Mouse (Mus musculus) E14TG2a.4 (cell line): ENCODE data around the gene Slc5a5.
A peak's percentile ranks its signal among the peaks of the same experiment; 100 is the strongest.

Experiments
- H3K27me3 ChIP-seq: 2 replicates; pipeline ENCODE4 v1.6.1; 2014; ENCODE audit warnings: low read length, control low read depth; ENCODE audit not compliant: insufficient read depth
- H3K36me3 ChIP-seq: 2 replicates; pipeline ENCODE4 v1.6.1; 2014; ENCODE audit warnings: low read length, control low read depth; ENCODE audit not compliant: insufficient read depth
- H3K4me1 ChIP-seq: replicated peaks from 2 replicates; pipeline ENCODE4 v1.6.1; 2014; ENCODE audit warnings: low read depth, low read length, control low read depth
- H3K4me3 ChIP-seq: replicated peaks from 2 replicates; pipeline ENCODE4 v1.5.1; 2014; ENCODE audit warnings: mild to moderate bottlenecking, low read length
- H3K9me3 ChIP-seq: 2 replicates; pipeline ENCODE4 v1.6.1; 2014; ENCODE audit warnings: low read length, control low read depth
- CTCF ChIP-seq: conservative IDR thresholded peaks from 2 replicates; pipeline ENCODE4 v1.5.1; 2014; ENCODE audit warnings: low read length
- NANOG ChIP-seq: IDR thresholded peaks from 2 replicates; pipeline ENCODE4 v1.6.1; 2014; ENCODE audit warnings: borderline replicate concordance, low read length, mixed read lengths
- POU5F1 ChIP-seq: IDR thresholded peaks from 2 replicates; pipeline ENCODE4 v1.6.1; 2014; ENCODE audit warnings: low read length, borderline replicate concordance

The Slc5a5 gene

DNA sequence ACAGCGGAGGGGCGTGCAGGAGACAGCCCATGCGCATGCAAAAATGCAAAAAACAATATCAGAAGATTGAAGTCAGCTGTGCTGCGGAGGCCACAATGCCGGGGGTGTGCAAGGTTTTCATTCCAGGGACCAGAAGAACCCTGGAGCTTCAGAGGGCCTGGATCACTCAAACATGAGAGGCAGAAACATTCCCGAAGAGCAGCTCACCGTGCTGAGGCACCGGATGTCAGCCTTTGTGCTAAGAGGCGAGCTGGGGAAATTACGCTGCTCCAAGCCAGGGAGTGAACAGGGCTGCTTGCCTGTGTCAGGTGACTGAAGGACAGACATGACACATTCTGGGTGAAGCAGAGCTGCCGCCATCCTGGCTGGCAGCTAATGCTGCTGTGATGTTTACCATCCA, 12.0 kb downstream of the Slc5a5 start:
- Histone ChIP-seq H3K9me3 (no peaks in the 10 kb centered on the region), H3K4me3 (peak overlapping the region; percentile 61), H3K4me1 (peaks cover 81% of the 10 kb centered on the region), H3K27me3 (no peaks in the 10 kb centered on the region), H3K36me3 (no peaks in the 10 kb centered on the region)
- TF ChIP-seq POU5F1 (no peak), NANOG (no peak), CTCF (no peak)

DNA sequence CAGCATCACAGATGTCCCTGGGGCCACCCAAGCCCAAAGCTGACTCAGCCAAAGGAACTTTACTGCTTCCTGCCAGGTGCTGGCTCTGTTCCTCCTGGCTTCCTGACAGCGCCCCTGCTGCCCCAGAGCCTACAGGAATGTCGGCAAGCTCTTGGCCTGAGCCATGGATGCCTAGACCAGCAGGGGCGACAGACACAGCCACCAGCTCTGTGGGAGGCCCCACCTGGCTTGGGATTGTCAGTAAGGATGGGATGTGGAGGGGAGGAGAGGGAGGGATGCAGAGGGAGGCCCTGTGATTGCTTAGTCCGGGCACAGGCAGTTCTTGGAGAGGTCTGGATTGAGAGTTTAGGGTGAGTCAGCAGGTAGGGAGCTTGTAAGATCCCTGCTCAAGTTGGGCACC, 12.4 kb downstream of the Slc5a5 start:
- no peaks in the 10 kb centered on the region for H3K36me3 ChIP-seq
- H3K4me1 ChIP-seq: peaks cover 81% of the 10 kb centered on the region
- no peaks in the 10 kb centered on the region for H3K9me3 ChIP-seq
- no peaks in the 10 kb centered on the region for H3K27me3 ChIP-seq
- peak overlapping the region; percentile 61 for H3K4me3 ChIP-seq
- TF ChIP-seq POU5F1 (no peak), CTCF (no peak), NANOG (no peak)

DNA sequence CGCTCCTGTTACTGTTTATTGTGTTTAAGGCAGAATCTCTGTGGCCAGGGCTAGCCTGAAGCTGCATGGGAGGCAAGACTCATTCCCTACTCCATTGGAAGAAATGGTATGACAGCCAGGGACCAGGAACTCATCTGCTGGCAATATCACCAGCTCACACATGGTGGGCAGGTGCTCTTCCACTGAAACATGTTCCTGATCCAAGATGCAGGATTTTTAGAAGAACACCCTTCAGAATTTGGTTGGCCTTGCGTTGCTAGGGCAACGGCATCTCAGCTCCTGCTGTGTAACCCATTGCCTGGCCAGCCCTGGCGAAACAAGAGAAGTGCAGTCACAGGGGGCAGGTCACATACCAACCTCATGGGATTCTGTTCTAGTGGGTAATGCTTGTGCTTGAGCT, 13.1 kb downstream of the Slc5a5 start:
- H3K27me3 ChIP-seq: no peaks in the 10 kb centered on the region
- H3K4me1 ChIP-seq: peaks cover 81% of the 10 kb centered on the region
- TF ChIP-seq CTCF: no peak
- no peak for TF ChIP-seq POU5F1
- no peak for TF ChIP-seq NANOG
- H3K4me3 ChIP-seq: 0 out of 2 replicates have a peak overlapping the region, but pooled peaks have one; percentile 61
- H3K9me3 ChIP-seq: no peaks in the 10 kb centered on the region
- no peaks in the 10 kb centered on the region for H3K36me3 ChIP-seq

DNA sequence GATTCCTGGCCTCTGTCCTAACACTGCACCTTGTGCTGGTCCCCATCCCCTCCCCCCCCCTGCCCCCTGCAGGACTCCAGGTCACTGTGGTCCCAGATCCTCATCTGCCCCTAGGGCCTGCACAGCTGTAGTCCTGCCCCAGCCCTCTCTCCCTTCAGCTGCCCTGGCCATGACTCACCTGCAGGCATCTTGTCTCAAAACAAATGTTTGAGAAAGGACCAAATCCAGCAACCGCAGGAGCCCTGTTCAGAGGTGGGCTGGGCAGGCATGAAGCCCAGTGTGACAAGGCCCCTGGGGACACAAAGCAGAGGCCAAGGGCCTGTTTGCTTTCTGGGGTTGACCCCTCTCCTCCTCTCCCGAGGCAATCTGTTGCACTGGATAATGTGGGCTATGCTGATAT, 14.4 kb downstream of the Slc5a5 start:
- Histone ChIP-seq H3K4me3 (no peak overlapping the region), H3K27me3 (no peaks in the 10 kb centered on the region), H3K9me3 (no peaks in the 10 kb centered on the region), H3K36me3 (no peaks in the 10 kb centered on the region), H3K4me1 (peaks cover 76% of the 10 kb centered on the region)
- TF ChIP-seq NANOG: no peak
- no peak for TF ChIP-seq POU5F1
- TF ChIP-seq CTCF: no peak

DNA sequence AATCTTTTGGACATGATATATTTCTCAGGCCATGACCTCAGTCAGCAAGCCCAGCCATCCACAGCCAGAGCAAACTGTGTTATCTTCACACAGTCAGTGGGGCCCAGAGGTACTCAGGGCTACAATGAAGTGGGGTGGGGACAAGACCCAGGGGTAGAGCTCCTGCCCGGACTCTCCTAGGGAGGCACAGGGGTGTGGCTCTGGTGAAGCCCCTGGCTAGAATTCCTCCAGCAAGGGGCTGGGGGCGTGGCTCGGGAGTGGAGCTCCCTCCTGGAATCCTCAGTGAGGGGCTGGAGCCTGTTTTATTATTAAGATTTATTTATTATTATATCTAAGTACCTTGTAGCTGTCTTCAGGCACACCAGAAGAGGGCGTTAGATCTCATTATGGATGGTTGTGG, 16.2 kb downstream of the Slc5a5 start:
- no peak for TF ChIP-seq NANOG
- no peak for TF ChIP-seq POU5F1
- TF ChIP-seq CTCF: no peak

DNA sequence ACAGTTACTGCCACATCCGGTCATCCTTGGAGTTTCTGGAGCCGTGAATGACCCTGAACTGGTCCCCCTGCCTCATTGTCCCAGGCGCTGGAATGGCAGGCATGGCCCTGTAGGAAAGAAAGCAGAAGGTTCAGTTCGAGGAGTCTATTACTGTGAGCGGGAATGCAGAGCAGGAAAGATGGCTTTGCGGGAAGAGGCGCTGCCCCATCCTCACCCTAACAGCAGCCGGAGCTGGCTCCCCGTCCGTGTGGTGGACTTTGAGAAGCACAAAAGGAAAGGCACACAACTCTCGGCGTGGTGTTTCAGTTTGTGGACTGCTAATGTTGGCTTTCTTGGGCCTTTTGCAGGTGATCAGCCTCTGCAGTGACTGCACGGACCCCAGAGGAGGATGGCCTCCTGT, 18.1 kb downstream of the Slc5a5 start:
- Histone ChIP-seq H3K4me1 (peaks cover 85% of the 10 kb centered on the region), H3K4me3 (peak overlapping the region; percentile 95), H3K9me3 (no peaks in the 10 kb centered on the region), H3K27me3 (no peaks in the 10 kb centered on the region), H3K36me3 (peaks cover 11% of the 10 kb centered on the region)
- no peak for TF ChIP-seq POU5F1
- TF ChIP-seq NANOG: no peak
- TF ChIP-seq CTCF: no peak

More for the DNA sequence above, 16.2 kb downstream of the Slc5a5 start:
- Histone ChIP-seq H3K36me3 (peaks cover 3% of the 10 kb centered on the region; the same call in 1 of the 2 replicates), H3K4me3 (no peak overlapping the region), H3K27me3 (no peaks in the 10 kb centered on the region), H3K4me1 (peaks cover 84% of the 10 kb centered on the region), H3K9me3 (no peaks in the 10 kb centered on the region)

DNA sequence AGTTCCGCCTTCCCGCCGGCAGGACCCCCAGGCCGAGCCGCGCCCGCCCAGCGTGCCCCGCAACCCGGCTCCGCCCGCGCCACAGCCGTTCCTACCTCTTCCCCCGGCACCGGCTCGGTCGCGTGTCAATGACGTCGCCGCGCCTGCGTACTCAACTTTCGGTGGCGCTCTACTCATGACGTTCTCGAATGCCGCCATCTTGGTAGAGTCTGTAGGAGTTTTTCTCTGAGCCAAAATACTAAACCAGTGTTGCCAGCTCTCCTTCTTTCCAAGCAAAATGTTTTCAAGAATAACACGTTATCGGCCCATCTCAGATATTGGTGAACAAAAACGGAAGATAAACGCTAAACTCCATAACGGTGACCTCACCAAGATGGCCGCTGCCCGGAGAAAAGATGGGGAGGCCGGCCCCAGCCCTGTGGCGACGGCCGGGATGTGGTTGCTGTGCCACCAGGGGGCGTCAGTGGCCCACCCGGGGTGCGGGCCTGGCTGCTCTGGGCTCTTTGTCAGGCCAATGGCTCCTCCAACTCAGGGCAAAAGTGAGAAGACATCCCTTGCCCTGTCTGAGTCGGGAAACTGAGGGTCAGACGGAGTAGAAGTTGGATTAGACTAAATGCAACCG, 19.1 kb downstream of the Slc5a5 start, which contains the start of gene Ccdc124:
Gene Ccdc124, minus strand, starts transcription at position 572 of the 622 bp plus-strand sequence.
- peaks cover 84% of the 10 kb centered on the region for H3K4me1 ChIP-seq
- no peaks in the 10 kb centered on the region for H3K27me3 ChIP-seq
- H3K36me3 ChIP-seq: peaks cover 11% of the 10 kb centered on the region
- TF ChIP-seq NANOG (no peak), CTCF (no peak; the same call in none of the 2 replicates), POU5F1 (no peak)
- H3K4me3 ChIP-seq: peak within 1 kb of the TSS; percentile 95
- no peaks in the 10 kb centered on the region for H3K9me3 ChIP-seq

DNA sequence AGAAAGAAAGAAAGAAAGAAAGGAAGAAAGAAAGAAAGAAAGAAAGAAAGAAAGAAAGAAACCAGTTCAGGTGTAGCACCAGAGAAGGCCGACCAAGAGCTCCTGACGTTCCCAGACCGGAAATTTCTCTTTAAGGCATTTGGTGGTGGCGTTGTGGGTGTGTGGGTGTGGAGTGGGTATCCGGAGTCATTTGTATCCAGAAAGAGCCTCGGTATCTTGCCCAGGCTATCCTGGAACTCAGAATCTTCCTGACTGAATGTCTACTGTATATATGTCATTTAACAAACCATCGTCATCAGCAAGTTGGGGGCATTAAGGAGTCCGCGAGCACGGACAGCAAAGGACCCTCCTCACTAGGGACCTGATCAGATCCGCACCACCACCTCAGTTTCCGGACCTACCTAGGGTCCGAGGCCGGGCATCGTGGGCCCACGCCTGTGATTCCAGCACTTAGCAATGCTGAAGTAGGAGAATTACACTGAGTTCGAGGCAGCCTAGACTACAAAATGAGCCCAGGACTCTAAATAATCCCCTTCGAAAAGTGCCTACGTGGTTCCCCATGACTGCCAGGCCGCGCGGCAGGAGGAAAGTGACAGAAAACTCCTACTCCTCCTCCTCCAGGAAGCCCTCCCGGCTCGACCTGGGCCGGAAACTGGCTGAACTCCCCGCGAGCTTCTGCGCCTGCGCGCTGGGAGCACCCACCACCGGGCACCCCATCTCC, 19.8 kb downstream of the Slc5a5 start:
- peaks cover 17% of the 10 kb centered on the region for H3K36me3 ChIP-seq
- H3K4me3 ChIP-seq: peak overlapping the region; percentile 95
- peaks cover 84% of the 10 kb centered on the region for H3K4me1 ChIP-seq
- H3K9me3 ChIP-seq: no peaks in the 10 kb centered on the region
- H3K27me3 ChIP-seq: no peaks in the 10 kb centered on the region
- no peak for TF ChIP-seq NANOG
- TF ChIP-seq POU5F1: no peak
- TF ChIP-seq CTCF: no peak

DNA sequence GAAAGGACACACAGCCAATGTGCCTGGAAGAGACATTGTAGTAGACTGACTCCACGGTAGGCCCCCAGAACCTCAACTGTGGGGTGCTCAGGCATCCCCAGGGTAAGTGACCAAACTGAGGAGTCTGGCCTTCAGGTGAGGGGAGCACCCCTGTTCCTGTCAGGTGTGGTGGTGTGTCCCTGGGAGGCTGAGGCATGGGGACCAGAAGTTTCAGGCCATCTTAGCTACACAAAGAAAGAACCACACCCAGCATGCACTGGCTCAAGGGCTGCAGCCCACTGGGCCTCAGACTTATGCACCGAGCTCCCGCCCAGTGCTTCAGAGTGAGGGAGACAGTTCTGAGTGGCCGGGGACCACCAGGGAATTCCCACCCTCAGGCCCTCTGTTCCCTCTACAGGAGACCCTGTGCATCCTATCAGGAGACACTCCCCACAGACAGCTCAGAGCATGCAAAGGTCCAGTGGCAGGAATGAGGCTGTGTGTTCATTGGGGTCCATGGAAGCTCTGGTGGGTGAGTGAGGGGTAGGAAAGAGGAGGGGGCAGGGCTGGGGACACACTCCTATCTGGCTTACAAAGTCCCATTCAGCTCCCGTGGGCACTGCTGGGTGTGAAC, 21.3 kb downstream of the Slc5a5 start:
- TF ChIP-seq POU5F1 (no peak), NANOG (no peak), CTCF (no peak)
- no peaks in the 10 kb centered on the region for H3K9me3 ChIP-seq
- peaks cover 84% of the 10 kb centered on the region for H3K4me1 ChIP-seq
- peaks cover 28% of the 10 kb centered on the region for H3K36me3 ChIP-seq
- peak overlapping the region; percentile 58 for H3K4me3 ChIP-seq
- H3K27me3 ChIP-seq: no peaks in the 10 kb centered on the region
